Mouse (Mus musculus) liver, adult 2 months (tissue): ENCODE measurements at regions not wholly inside any gene's neighbourhood (a gene's known extent, or its start where the extent isn't known, plus 50 kb on each side); places are given as distances from the start of the nearest gene placed in this dataset.

Experiments
- DNase-seq: peaks from one replicate; pipeline ENCODE4 v3.0.0-alpha.2; 2011; ENCODE audit warnings: low read depth, low spot score; ENCODE audit errors: extremely low read depth
- H3K27ac ChIP-seq: fragments of 200-500 bp; replicated peaks from 2 replicates; pipeline ENCODE4 v1.5.1; 2012; ENCODE audit warnings: low read depth, mild to moderate bottlenecking, control low read depth, inconsistent platforms, low read length; ENCODE audit not compliant: insufficient read depth
- H3K27me3 ChIP-seq: fragments of 200-500 bp; 2 replicates; pipeline ENCODE4 v1.6.1; 2012; ENCODE audit warnings: mild to moderate bottlenecking, moderate library complexity, low read length, inconsistent platforms; ENCODE audit not compliant: control insufficient read depth, insufficient read depth
- H3K36me3 ChIP-seq: fragments of 200-500 bp; 2 replicates; pipeline ENCODE4 v1.6.1; 2012; ENCODE audit warnings: low read length, inconsistent platforms; ENCODE audit not compliant: control insufficient read depth, insufficient read depth
- H3K4me1 ChIP-seq: fragments of 200-500 bp; 2 replicates; pipeline ENCODE4 v1.6.1; 2011; ENCODE audit warnings: low read length; ENCODE audit not compliant: control insufficient read depth, insufficient read depth
- H3K4me3 ChIP-seq: fragments of 200-500 bp; 2 replicates; pipeline ENCODE4 v1.5.1; 2011; ENCODE audit warnings: low read depth, mild to moderate bottlenecking, control low read depth, low read length, moderate library complexity; ENCODE audit not compliant: insufficient read depth
- H3K79me2 ChIP-seq: fragments of 200-500 bp; 2 replicates; pipeline ENCODE4 v1.6.1; 2012; ENCODE audit warnings: inconsistent platforms, mild to moderate bottlenecking, low read length, moderate library complexity; ENCODE audit not compliant: control insufficient read depth, insufficient read depth
- H3K9ac ChIP-seq: fragments of 200-500 bp; 2 replicates; pipeline ENCODE4 v1.6.1; 2012; ENCODE audit warnings: low read depth, mild to moderate bottlenecking, control low read depth, inconsistent platforms, low read length
- CTCF ChIP-seq: fragments of 200-500 bp; IDR thresholded peaks from 2 replicates; pipeline ENCODE4 v1.5.1; 2011; ENCODE audit warnings: low read depth, low read length, control low read depth
- POLR2A ChIP-seq: fragments of 200-500 bp; IDR thresholded peaks from 2 replicates; pipeline ENCODE4 v1.6.1; 2011; ENCODE audit warnings: low read length, control low read depth; ENCODE audit not compliant: insufficient read depth; ENCODE audit errors: extremely low read depth
- WGBS: fragments of 180-500 bp; shearing (Covaris S2); methylation state at CpG from one replicate; pipeline ENCODE4 v1.1.7; 2018; 5-methylcytosine and 5-hydroxymethylcytosine counted together

GRCm38 (mm10) chr8:37467656-37468055, 474.3 kb downstream of the AI429214 start:
- H3K79me2 ChIP-seq, result no peaks in the 10 kb centered on the region

More at GRCm38 (mm10) chr8:37467656-37468055, 474.3 kb downstream of the AI429214 start:
- H3K4me1 ChIP-seq, result no peaks in the 10 kb centered on the region
- TF ChIP-seq CTCF (no peak), POLR2A (no peak)
- no peak overlapping the region for H3K27ac ChIP-seq
- no peak for DNase-seq
- H3K4me3 ChIP-seq, result no peak overlapping the region
- H3K27me3 ChIP-seq, result no peaks in the 10 kb centered on the region
- WGBS, result 83% methylated on average over 1 of the region's 1 CpGs
- H3K9ac ChIP-seq, result no peak overlapping the region
- no peaks in the 10 kb centered on the region for H3K36me3 ChIP-seq
